In genomic region chr3:45593561-45593960, GRCm38 (mm10) we compare ENCODE assay signal across 23 mouse cellular contexts.
DNase-seq lines count a peak whose midpoint lies in the region; ATAC-seq and TF ChIP-seq lines count a peak whose summit lies in the region.
"Had no signal": no experiment of that assay in that cellular context is flagged by ENCODE, and none has a peak within 500 bp of the region (broad histone marks: within the 10 kb centered on the region; RNA-seq: fewer than 3 reads in every experiment).

No protein-coding gene starts in this region.

- no peaks in the 10 kb centered on the region for H3K27me3 ChIP-seq in midbrain, postnatal 0 days (ENCODE audit: insufficient read depth, low read length)
- H3K27me3 ChIP-seq: embryonic facial prominence, embryonic 12.5 days; embryonic facial prominence, embryonic 15.5 days; hindbrain, embryonic 12.5 days; hindbrain, embryonic 15.5 days had no signal

- no peaks in the 10 kb centered on the region for H3K36me3 ChIP-seq in midbrain, postnatal 0 days (ENCODE audit: insufficient read depth, low read length)
- H3K36me3 ChIP-seq: embryonic facial prominence, embryonic 12.5 days; embryonic facial prominence, embryonic 15.5 days; heart, embryonic 10.5 days; hindbrain, embryonic 12.5 days; hindbrain, embryonic 15.5 days had no signal

- H3K4me2 ChIP-seq in midbrain, postnatal 0 days (ENCODE audit: low read depth, low read length, poor library complexity, severe bottlenecking) = no peak overlapping the region
- H3K4me2 ChIP-seq: embryonic facial prominence, embryonic 12.5 days; embryonic facial prominence, embryonic 15.5 days; hindbrain, embryonic 12.5 days; hindbrain, embryonic 15.5 days had no signal

- no peaks in the 10 kb centered on the region for H3K4me1 ChIP-seq in midbrain, postnatal 0 days (ENCODE audit: insufficient read depth, low read length)
- H3K4me1 ChIP-seq: embryonic facial prominence, embryonic 12.5 days; embryonic facial prominence, embryonic 15.5 days; heart, embryonic 10.5 days; hindbrain, embryonic 12.5 days; hindbrain, embryonic 15.5 days had no signal

- peak; percentile 7 for DNase-seq in retina, embryonic 14.5 days (ENCODE audit: low spot score)
- no peak for DNase-seq in retina, postnatal 1 day
- peak; percentile 30 for DNase-seq in embryo, embryonic 11 days
- DNase-seq in skeletal muscle tissue, adult 2 months (ENCODE audit: low read depth, low spot score) = peak; percentile 24
- no peak for DNase-seq in Muller cell, postnatal 12 days (ENCODE audit: inconsistent ontology term)
- DNase-seq in midbrain, postnatal 0 days (ENCODE audit: low spot score) = no peak
- DNase-seq: adrenal gland, postnatal 10 days; adrenal gland, postnatal 36 days; cerebellum, adult 18-20 months; cerebellum, adult 9-10 months; cerebellum, postnatal 25 days; forebrain, postnatal 0 days; gastrocnemius, postnatal 36 days; heart, adult 2 months had no signal

- no peak overlapping the region for H3K4me3 ChIP-seq in midbrain, postnatal 0 days (ENCODE audit: low read depth, low read length)
- H3K4me3 ChIP-seq: embryonic facial prominence, embryonic 12.5 days; embryonic facial prominence, embryonic 15.5 days; heart, adult 2 months; heart, embryonic 10.5 days; hindbrain, embryonic 12.5 days; hindbrain, embryonic 15.5 days had no signal

- no peak overlapping the region for H3K9ac ChIP-seq in midbrain, postnatal 0 days (replicated peaks; ENCODE audit: low read length, poor library complexity, severe bottlenecking)
- H3K9ac ChIP-seq: embryonic facial prominence, embryonic 12.5 days; embryonic facial prominence, embryonic 15.5 days; forebrain, postnatal 0 days; hindbrain, embryonic 12.5 days; hindbrain, embryonic 15.5 days had no signal

- no peak for ATAC-seq in midbrain, postnatal 0 days (ENCODE audit: low FRiP score)
- ATAC-seq: activated CD4-positive, CD25-positive, alpha-beta regulatory T cell, adult 4 months; CD4-positive, CD25-positive, alpha-beta regulatory T cell, adult 4 months; forebrain, embryonic 14.5 days; forebrain, postnatal 0 days; intestine, postnatal 0 days had no signal

- no peaks in the 10 kb centered on the region for H3K9me3 ChIP-seq in midbrain, postnatal 0 days (ENCODE audit: low read length)
- H3K9me3 ChIP-seq: embryonic facial prominence, embryonic 12.5 days; embryonic facial prominence, embryonic 15.5 days; heart, embryonic 10.5 days; hindbrain, embryonic 12.5 days; hindbrain, embryonic 15.5 days had no signal

- no peak overlapping the region for H3K27ac ChIP-seq in midbrain, postnatal 0 days (ENCODE audit: low read depth, low read length)
- H3K27ac ChIP-seq: embryonic facial prominence, embryonic 12.5 days; embryonic facial prominence, embryonic 15.5 days; heart, adult 2 months; heart, embryonic 10.5 days; hindbrain, embryonic 12.5 days; hindbrain, embryonic 15.5 days had no signal

- no peak for TF ChIP-seq CTCF in midbrain, postnatal 0 days (IDR thresholded peaks at IDR 0.05)

- 68% methylated on average over 1 of the region's 1 CpGs for WGBS in midbrain, postnatal 0 days

Comparison
In these comparisons a context has a peak if more than half of its experiments do, and no peak if none do; other contexts are left out.
1. DNase-seq: peak in retina, embryonic 14.5 days (single experiment), embryo, embryonic 11 days (single experiment) and skeletal muscle tissue, adult 2 months (single experiment); none in retina, postnatal 1 day (single experiment), Muller cell, postnatal 12 days (single experiment) and midbrain, postnatal 0 days (single experiment).